Mouse (Mus musculus) megakaryocyte, embryonic 14.5 days (primary cell): ENCODE results near the gene Sema6d.

ENCODE experiments used
- FLI1 ChIP-seq: IDR thresholded peaks from 2 replicates; pipeline ENCODE4 v1.6.1; 2012; ENCODE audit warnings: low read length, inconsistent platforms, mixed read lengths
- GATA1 ChIP-seq: IDR thresholded peaks from 3 replicates; pipeline ENCODE4 v1.6.1; 2012; ENCODE audit warnings: mixed read lengths, low read length, inconsistent platforms, borderline replicate concordance

GRCm38 (mm10) chr2:124202475-124202990 is 112.8 kb downstream of the Sema6d start:
- TF ChIP-seq GATA1 (no peak), FLI1 (no peak)
